Mouse (Mus musculus): ENCODE data around the gene Serinc4. TPM values are rescaled to one million over a fixed set of nuclear protein-coding genes. Genes with fewer than 3 reads are reported as not detected.
A peak's percentile ranks its signal among the peaks of the same experiment; 100 is the strongest.
"Not testable (repeated sequence)": the region's sequence is repeated elsewhere in the genome, so short reads cannot be mapped to it uniquely, and the experiment has no call there.

Gene Serinc4
- total RNA-seq (2015) (not detected in 2 replicates), total RNA-seq (2017) (0.74 and 1.5 TPM in 2 replicates)

GRCm38 (mm10) chr2:121456692-121457642, at the start of gene Serinc4:
TSS of gene Serinc4 (minus strand) at chr2:121456781.
- peak; percentile 96 for ATAC-seq (replicated peaks; ENCODE audit: poor library complexity)

GRCm38 (mm10) chr2:121501550-121501949, 45.0 kb upstream of the Serinc4 start:
- peak; percentile 53 for ATAC-seq (replicated peaks; ENCODE audit: poor library complexity)

- ATAC-seq (replicated peaks; ENCODE audit: poor library complexity), result peak; percentile 56
These were observed 27.8 kb upstream of the Serinc4 start for GRCm38 (mm10) chr2:121484403-121484802.

- no peak for ATAC-seq (replicated peaks; ENCODE audit: poor library complexity)
These were observed 27.0 kb upstream of the Serinc4 start for GRCm38 (mm10) chr2:121483576-121483975.

- peak; percentile 30 for ATAC-seq (replicated peaks; ENCODE audit: poor library complexity)
These were observed 24.3 kb upstream of the Serinc4 start for GRCm38 (mm10) chr2:121480916-121481315.

GRCm38 (mm10) chr2:121480498-121480897, 23.9 kb upstream of the Serinc4 start:
- ATAC-seq (replicated peaks; ENCODE audit: poor library complexity), result peak; percentile 95

- no peak for ATAC-seq (replicated peaks; ENCODE audit: poor library complexity)
These were observed 21.1 kb upstream of the Serinc4 start for GRCm38 (mm10) chr2:121477491-121478266.

- ATAC-seq (replicated peaks; ENCODE audit: poor library complexity), result not testable (repeated sequence)
These were observed 18.7 kb upstream of the Serinc4 start for GRCm38 (mm10) chr2:121475306-121475705.

GRCm38 (mm10) chr2:121474180-121474535, 17.6 kb upstream of the Serinc4 start:
- ATAC-seq (replicated peaks; ENCODE audit: poor library complexity), result peak; percentile 35

- peak; percentile 98 for ATAC-seq (replicated peaks; ENCODE audit: poor library complexity)
These were observed 17.0 kb upstream of the Serinc4 start, which contains the start of gene Mfap1b for GRCm38 (mm10) chr2:121473301-121474179. TSS of gene Mfap1b (minus strand) at chr2:121474067.

- ATAC-seq (replicated peaks; ENCODE audit: poor library complexity), result peak; percentile 51
These were observed 16.2 kb upstream of the Serinc4 start for GRCm38 (mm10) chr2:121472783-121473182.

- ATAC-seq (replicated peaks; ENCODE audit: poor library complexity), result peak; percentile 51; the same call in 1 of the 2 replicates
These were observed 12.4 kb upstream of the Serinc4 start for GRCm38 (mm10) chr2:121468982-121469381.

- ATAC-seq (replicated peaks; ENCODE audit: poor library complexity), result no peak
These were observed 3.5 kb upstream of the Serinc4 start for GRCm38 (mm10) chr2:121460071-121460470.

GRCm38 (mm10) chr2:121455534-121455933, 1.0 kb downstream of the Serinc4 start:
- no peak for ATAC-seq (replicated peaks; ENCODE audit: poor library complexity)

GRCm38 (mm10) chr2:121453917-121454316, 2.7 kb downstream of the Serinc4 start:
- no peak for ATAC-seq (replicated peaks; ENCODE audit: poor library complexity)

- ATAC-seq (replicated peaks; ENCODE audit: poor library complexity), result no peak
These were observed 3.6 kb downstream of the Serinc4 start, which contains the start of gene Hypk for GRCm38 (mm10) chr2:121452990-121453389. TSS of gene Hypk (plus strand) at chr2:121453290.

GRCm38 (mm10) chr2:121452361-121452760, 4.2 kb downstream of the Serinc4 start:
- ATAC-seq (replicated peaks; ENCODE audit: poor library complexity), result no peak

- no peak; the same call in 1 of the 2 replicates for ATAC-seq (replicated peaks; ENCODE audit: poor library complexity)
These were observed 6.5 kb downstream of the Serinc4 start for GRCm38 (mm10) chr2:121450093-121450492.

GRCm38 (mm10) chr2:121449545-121450011, 7.0 kb downstream of the Serinc4 start:
- ATAC-seq (replicated peaks; ENCODE audit: poor library complexity), result no peak; the same call in 1 of the 2 replicates
